Mouse (Mus musculus): ENCODE data around the gene Vmn1r2. TPM values are rescaled to one million over a fixed set of nuclear protein-coding genes. Genes with fewer than 3 reads are reported as not detected.
"Not testable (repeated sequence)": the region's sequence is repeated elsewhere in the genome, so short reads cannot be mapped to it uniquely, and the experiment has no call there.

Vmn1r2 gene
- polyA plus RNA-seq (2016; fragmentation: Nextera tagmentation; extraction: Ambion mirVana), result not detected in 2 replicates

- not testable (repeated sequence) for H3K27me3 ChIP-seq; H3K27ac ChIP-seq; H3K36me3 ChIP-seq; H3K4me1 ChIP-seq; H3K4me2 ChIP-seq (replicated peaks); H3K4me3 ChIP-seq; ATAC-seq (ENCODE audit: insufficient number of reproducible peaks, insufficient read depth, low FRiP score, low TSS enrichment); H3K9ac ChIP-seq
- peaks cover 20% of the 10 kb centered on the region for H3K9me3 ChIP-seq
- no CpG with 5 or more reads among the region's 1 CpGs for WGBS
These were observed at the start of gene Vmn1r2 for GRCm38 (mm10) chr4:3167020-3167419. Gene Vmn1r2, plus strand, starts transcription at chr4:3167320.

GRCm38 (mm10) chr4:3147926-3148325, 19.2 kb upstream of the Vmn1r2 start:
- H3K4me3 ChIP-seq; H3K4me2 ChIP-seq (replicated peaks); H3K27me3 ChIP-seq; H3K9ac ChIP-seq; H3K9me3 ChIP-seq; H3K27ac ChIP-seq; H3K4me1 ChIP-seq; ATAC-seq (ENCODE audit: insufficient number of reproducible peaks, insufficient read depth, low FRiP score, low TSS enrichment); H3K36me3 ChIP-seq: not testable (repeated sequence)
- 30% methylated on average over 1 of the region's 3 CpGs for WGBS

- H3K4me1 ChIP-seq; H3K36me3 ChIP-seq; ATAC-seq (ENCODE audit: insufficient number of reproducible peaks, insufficient read depth, low FRiP score, low TSS enrichment); H3K4me2 ChIP-seq (replicated peaks); H3K27ac ChIP-seq; H3K9ac ChIP-seq; H3K27me3 ChIP-seq; H3K4me3 ChIP-seq; H3K9me3 ChIP-seq: not testable (repeated sequence)
- 70% methylated on average over 2 of the region's 2 CpGs for WGBS
These were observed 13.8 kb upstream of the Vmn1r2 start for GRCm38 (mm10) chr4:3153320-3153719.

- not testable (repeated sequence) for H3K4me2 ChIP-seq (replicated peaks); ATAC-seq (ENCODE audit: insufficient number of reproducible peaks, insufficient read depth, low FRiP score, low TSS enrichment); H3K27ac ChIP-seq; H3K27me3 ChIP-seq; H3K4me3 ChIP-seq; H3K36me3 ChIP-seq; H3K9ac ChIP-seq; H3K4me1 ChIP-seq
- peaks cover 20% of the 10 kb centered on the region for H3K9me3 ChIP-seq
These were observed 2.7 kb upstream of the Vmn1r2 start for GRCm38 (mm10) chr4:3164429-3164828.

GRCm38 (mm10) chr4:3165046-3165445, 2.1 kb upstream of the Vmn1r2 start:
- no peak overlapping the region for H3K4me3 ChIP-seq
- peaks cover 20% of the 10 kb centered on the region for H3K9me3 ChIP-seq
- H3K27me3 ChIP-seq, result no peaks in the 10 kb centered on the region
- no peak overlapping the region for H3K27ac ChIP-seq
- H3K4me1 ChIP-seq, result no peaks in the 10 kb centered on the region
- no peak overlapping the region for H3K9ac ChIP-seq
- ATAC-seq (ENCODE audit: insufficient number of reproducible peaks, insufficient read depth, low FRiP score, low TSS enrichment), result 0 out of 2 replicates have a peak, but pooled peaks have one; percentile 64
- no peak overlapping the region for H3K4me2 ChIP-seq (replicated peaks)
- no peaks in the 10 kb centered on the region for H3K36me3 ChIP-seq
- 87% methylated on average over 4 of the region's 4 CpGs for WGBS

- not testable (repeated sequence) for H3K9ac ChIP-seq; H3K27me3 ChIP-seq; H3K27ac ChIP-seq; H3K4me2 ChIP-seq (replicated peaks); H3K36me3 ChIP-seq; H3K4me1 ChIP-seq; ATAC-seq (ENCODE audit: insufficient number of reproducible peaks, insufficient read depth, low FRiP score, low TSS enrichment); H3K4me3 ChIP-seq
- 83% methylated on average over 4 of the region's 4 CpGs for WGBS
- H3K9me3 ChIP-seq, result peaks cover 37% of the 10 kb centered on the region
These were observed 7.5 kb downstream of the Vmn1r2 start for GRCm38 (mm10) chr4:3174586-3174985.

GRCm38 (mm10) chr4:3175756-3176155, 8.6 kb downstream of the Vmn1r2 start:
- ATAC-seq (ENCODE audit: insufficient number of reproducible peaks, insufficient read depth, low FRiP score, low TSS enrichment); H3K4me3 ChIP-seq; H3K4me2 ChIP-seq (replicated peaks); H3K9ac ChIP-seq; H3K4me1 ChIP-seq; H3K27me3 ChIP-seq; H3K27ac ChIP-seq; H3K36me3 ChIP-seq: not testable (repeated sequence)
- 82% methylated on average over 7 of the region's 8 CpGs for WGBS
- H3K9me3 ChIP-seq, result peaks cover 49% of the 10 kb centered on the region

- not testable (repeated sequence) for H3K9ac ChIP-seq; H3K4me2 ChIP-seq (replicated peaks); H3K27me3 ChIP-seq; H3K4me3 ChIP-seq; ATAC-seq (ENCODE audit: insufficient number of reproducible peaks, insufficient read depth, low FRiP score, low TSS enrichment); H3K4me1 ChIP-seq; H3K36me3 ChIP-seq; H3K27ac ChIP-seq
- WGBS, result 88% methylated on average over 6 of the region's 6 CpGs
- H3K9me3 ChIP-seq, result peaks cover 53% of the 10 kb centered on the region
These were observed 9.1 kb downstream of the Vmn1r2 start for GRCm38 (mm10) chr4:3176195-3176594.

- not testable (repeated sequence) for H3K27me3 ChIP-seq; H3K36me3 ChIP-seq; H3K4me2 ChIP-seq (replicated peaks); H3K4me3 ChIP-seq; H3K4me1 ChIP-seq; H3K27ac ChIP-seq; ATAC-seq (ENCODE audit: insufficient number of reproducible peaks, insufficient read depth, low FRiP score, low TSS enrichment); H3K9ac ChIP-seq
- 87% methylated on average over 10 of the region's 10 CpGs for WGBS
- H3K9me3 ChIP-seq, result peaks cover 56% of the 10 kb centered on the region
These were observed 9.8 kb downstream of the Vmn1r2 start for GRCm38 (mm10) chr4:3176746-3177490.

- peaks cover 17% of the 10 kb centered on the region for H3K9me3 ChIP-seq
- H3K4me1 ChIP-seq; ATAC-seq (ENCODE audit: insufficient number of reproducible peaks, insufficient read depth, low FRiP score, low TSS enrichment); H3K4me2 ChIP-seq (replicated peaks); H3K27me3 ChIP-seq; H3K36me3 ChIP-seq; H3K9ac ChIP-seq; H3K27ac ChIP-seq; H3K4me3 ChIP-seq: not testable (repeated sequence)
- WGBS, result 74% methylated on average over 1 of the region's 1 CpGs
These were observed 18.1 kb downstream of the Vmn1r2 start, which contains the start of gene Vmn1r3 for GRCm38 (mm10) chr4:3185258-3185657. Gene Vmn1r3, minus strand, starts transcription at chr4:3185358.

- 42% methylated on average over 1 of the region's 1 CpGs for WGBS
- H3K4me2 ChIP-seq (replicated peaks); ATAC-seq (ENCODE audit: insufficient number of reproducible peaks, insufficient read depth, low FRiP score, low TSS enrichment): not testable (repeated sequence)
These were observed 42.6 kb downstream of the Vmn1r2 start for GRCm38 (mm10) chr4:3209643-3210217.

GRCm38 (mm10) chr4:3213349-3213748, 46.2 kb downstream of the Vmn1r2 start:
- not testable (repeated sequence) for H3K36me3 ChIP-seq; H3K4me3 ChIP-seq; H3K9me3 ChIP-seq; H3K27me3 ChIP-seq; ATAC-seq (ENCODE audit: insufficient number of reproducible peaks, insufficient read depth, low FRiP score, low TSS enrichment); H3K4me2 ChIP-seq (replicated peaks); H3K4me1 ChIP-seq; H3K9ac ChIP-seq; H3K27ac ChIP-seq
- 85% methylated on average over 4 of the region's 4 CpGs for WGBS

More at GRCm38 (mm10) chr4:3209643-3210217, 42.6 kb downstream of the Vmn1r2 start:
- H3K4me3 ChIP-seq, H3K9me3 ChIP-seq, H3K27me3 ChIP-seq, H3K4me1 ChIP-seq, H3K27ac ChIP-seq, H3K9ac ChIP-seq, H3K36me3 ChIP-seq: not testable (repeated sequence)

All from embryonic facial prominence, embryonic 12.5 days (tissue).